Mouse (Mus musculus) adrenal gland, postnatal 10 days (tissue): Measurements from ENCODE around the gene Clca1. TPM values are rescaled to one million over a fixed set of nuclear protein-coding genes. Genes with fewer than 3 reads are reported as not detected.

Experiments used
- total RNA-seq, 2 experiments: library from RNA; stranded (reverse); gene quantifications; 2 replicates each; pipeline ENCODE4 v1.2.3; 2021

Clca1 gene
- total RNA-seq, 2 experiments from 2014 or later, result not detected

Other genes starting within 250 kb of the Clca1 start
- under 1 TPM; 0.12 to 0.21 TPM for gene Clca3a2, start 213.3 kb downstream of the Clca1 start, total RNA-seq
- gene Clca3b, start 183.4 kb downstream of the Clca1 start, total RNA-seq, result not detected
- not detected for gene Clca4b, start 100.2 kb downstream of the Clca1 start, total RNA-seq
- gene Clca4a, start 57.7 kb downstream of the Clca1 start, total RNA-seq, result not detected
- gene Clca2, start 66.7 kb upstream of the Clca1 start, total RNA-seq, result under 1 TPM; 0.33 to 0.70 TPM
- 10 to 100 TPM; 14.0 to 24.4 TPM for gene Odf2l, start 85.8 kb upstream of the Clca1 start, total RNA-seq